Mouse (Mus musculus) forebrain, embryonic 16.5 days (tissue): ENCODE results near the gene Tmem59. TPM values are rescaled to one million over a fixed set of nuclear protein-coding genes. Genes with fewer than 3 reads are reported as not detected.
A peak's percentile ranks its signal among the peaks of the same experiment; 100 is the strongest.

Source experiments
- ATAC-seq: fragments of 200-750 bp; cut with Nextera tagmentation; 2 replicates; pipeline ENCODE4 v1.8.0; 2017; ENCODE audit warnings: mild to moderate bottlenecking, moderate library complexity
- H3K27ac ChIP-seq: fragments of 300-500 bp; sonication (generic); 2 replicates; pipeline ENCODE4 v1.5.1; 2014; ENCODE audit warnings: low read length, control low read depth
- H3K27me3 ChIP-seq: fragments of 300-500 bp; sonication (generic); replicated peaks from 2 replicates; pipeline ENCODE4 v1.6.1; 2014; ENCODE audit warnings: low read length; ENCODE audit not compliant: control insufficient read depth, insufficient read depth
- H3K36me3 ChIP-seq: fragments of 300-500 bp; sonication (generic); 2 replicates; pipeline ENCODE4 v1.6.1; 2014; ENCODE audit not compliant: control insufficient read depth, insufficient read depth
- H3K4me1 ChIP-seq: fragments of 300-500 bp; sonication (generic); replicated peaks from 2 replicates; pipeline ENCODE4 v1.6.1; 2014; ENCODE audit warnings: low read length; ENCODE audit not compliant: control insufficient read depth, insufficient read depth
- H3K4me2 ChIP-seq: fragments of 300-500 bp; sonication (generic); 2 replicates; pipeline ENCODE4 v1.6.1; 2014; ENCODE audit warnings: mild to moderate bottlenecking, low read length, control low read depth
- H3K4me3 ChIP-seq: fragments of 300-500 bp; sonication (generic); replicated peaks from 2 replicates; pipeline ENCODE4 v1.5.1; 2014; ENCODE audit warnings: mild to moderate bottlenecking, low read length, control low read depth
- H3K9ac ChIP-seq: fragments of 300-500 bp; sonication (generic); replicated peaks from 2 replicates; pipeline ENCODE4 v1.6.1; 2014; ENCODE audit warnings: low read depth, low read length, control low read depth
- H3K9me3 ChIP-seq: fragments of 300-500 bp; sonication (generic); 2 replicates; pipeline ENCODE4 v1.6.1; 2016; ENCODE audit warnings: low read length; ENCODE audit not compliant: control insufficient read depth
- WGBS: fragments of 180-500 bp; shearing (Covaris S2); extraction: QIAGEN DNeasy Blood & Tissue Kit; methylation state at CpG from one replicate; pipeline ENCODE4 v1.1.7; 2014; 5-methylcytosine and 5-hydroxymethylcytosine counted together
- polyA plus RNA-seq: library from polyadenylated mRNA; unstranded; fragments of >200 nt; fragmentation: Nextera tagmentation; extraction: Ambion mirVana; gene quantifications from 2 replicates; pipeline ENCODE4 v1.2.1, GENCODE M21; 2015

The Tmem59 gene
- polyA plus RNA-seq, 1 experiment from 2014 or later: 375 TPM

GRCm38 (mm10) chr4:107213279-107214011, 35.2 kb downstream of the Tmem59 start:
- 76% methylated on average over 12 of the region's 12 CpGs for WGBS
- Histone ChIP-seq H3K27ac (no peak overlapping the region), H3K27me3 (no peaks in the 10 kb centered on the region), H3K9ac (no peak overlapping the region), H3K36me3 (no peaks in the 10 kb centered on the region), H3K9me3 (no peaks in the 10 kb centered on the region), H3K4me1 (no peaks in the 10 kb centered on the region), H3K4me3 (no peak overlapping the region), H3K4me2 (no peak overlapping the region)
- ATAC-seq: no peak

GRCm38 (mm10) chr4:107217574-107217973, 39.4 kb downstream of the Tmem59 start:
- H3K27ac ChIP-seq: no peak overlapping the region
- no peak for ATAC-seq
- no peak overlapping the region for H3K9ac ChIP-seq
- H3K27me3 ChIP-seq: no peaks in the 10 kb centered on the region
- 88% methylated on average over 9 of the region's 9 CpGs for WGBS
- no peak overlapping the region for H3K4me2 ChIP-seq
- H3K4me3 ChIP-seq: no peak overlapping the region
- no peaks in the 10 kb centered on the region for H3K36me3 ChIP-seq
- H3K4me1 ChIP-seq: no peaks in the 10 kb centered on the region
- no peaks in the 10 kb centered on the region for H3K9me3 ChIP-seq

DNA sequence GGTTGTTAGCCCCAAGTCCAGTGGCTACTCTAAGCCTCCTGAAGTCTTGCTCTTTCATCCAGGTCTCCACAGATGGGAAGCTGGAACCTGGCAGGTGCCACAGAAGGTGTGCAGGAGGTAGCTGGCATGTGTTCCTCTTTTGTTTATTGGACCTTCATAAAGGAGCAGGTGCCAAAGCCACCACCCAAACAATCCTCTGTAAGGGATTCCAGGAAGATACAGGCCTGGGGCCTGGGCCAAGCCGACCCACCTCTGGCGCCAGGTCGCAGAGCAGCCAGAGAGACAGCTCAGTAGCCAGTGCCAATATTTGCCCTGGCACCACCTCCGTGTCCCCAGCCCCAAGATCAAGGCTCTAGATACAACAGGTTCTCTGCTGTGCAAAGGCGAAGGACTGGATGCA, 43.3 kb downstream of the Tmem59 start:
- ATAC-seq: no peak
- Histone ChIP-seq H3K9me3 (no peaks in the 10 kb centered on the region), H3K27ac (no peak overlapping the region), H3K9ac (no peak overlapping the region), H3K4me1 (no peaks in the 10 kb centered on the region), H3K36me3 (no peaks in the 10 kb centered on the region), H3K27me3 (no peaks in the 10 kb centered on the region), H3K4me2 (no peak overlapping the region), H3K4me3 (no peak overlapping the region)
- 88% methylated on average over 5 of the region's 5 CpGs for WGBS

- H3K27ac ChIP-seq: no peak overlapping the region
- H3K4me2 ChIP-seq: no peak overlapping the region
- H3K4me1 ChIP-seq: no peaks in the 10 kb centered on the region
- ATAC-seq: peak; percentile 36; the same call in 1 of the 2 replicates
- no peaks in the 10 kb centered on the region for H3K9me3 ChIP-seq
- H3K4me3 ChIP-seq: no peak overlapping the region
- 79% methylated on average over 11 of the region's 11 CpGs for WGBS
- H3K9ac ChIP-seq: no peak overlapping the region
- H3K27me3 ChIP-seq: no peaks in the 10 kb centered on the region
- no peaks in the 10 kb centered on the region for H3K36me3 ChIP-seq
These were observed 45.3 kb downstream of the Tmem59 start for GRCm38 (mm10) chr4:107223225-107224204.

- Histone ChIP-seq H3K4me3 (no peak overlapping the region), H3K27me3 (no peaks in the 10 kb centered on the region), H3K9me3 (no peaks in the 10 kb centered on the region), H3K4me1 (no peaks in the 10 kb centered on the region), H3K4me2 (no peak overlapping the region), H3K9ac (no peak overlapping the region), H3K27ac (no peak overlapping the region), H3K36me3 (no peaks in the 10 kb centered on the region)
- ATAC-seq: no peak
- WGBS: 94% methylated on average over 2 of the region's 2 CpGs
These were observed 48.1 kb downstream of the Tmem59 start for GRCm38 (mm10) chr4:107226313-107226712.

DNA sequence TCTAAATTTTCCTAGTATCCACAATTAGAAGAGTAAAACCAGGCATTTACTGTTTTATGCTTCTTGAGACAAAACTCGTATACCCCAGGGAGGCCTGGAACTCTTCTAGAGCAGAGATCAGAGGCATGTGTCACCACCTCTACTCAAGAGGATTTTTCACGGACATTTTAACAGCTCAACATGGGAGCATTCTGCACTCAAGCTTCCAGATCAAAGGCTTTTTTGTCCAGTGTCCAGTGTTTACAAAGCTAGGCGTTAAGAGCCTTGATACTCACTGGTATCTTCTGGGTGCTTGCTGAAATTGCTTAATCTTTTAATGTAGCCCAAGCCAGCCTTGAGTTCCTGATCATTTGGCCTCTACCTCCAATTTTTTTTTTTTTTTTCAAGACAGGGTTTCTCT, 54.0 kb downstream of the Tmem59 start:
- no peak overlapping the region for H3K9ac ChIP-seq
- 66% methylated on average over 3 of the region's 3 CpGs for WGBS
- H3K4me2 ChIP-seq: no peak overlapping the region
- ATAC-seq: no peak
- H3K4me1 ChIP-seq: no peaks in the 10 kb centered on the region
- H3K36me3 ChIP-seq: peaks cover 18% of the 10 kb centered on the region
- H3K9me3 ChIP-seq: no peaks in the 10 kb centered on the region
- no peak overlapping the region for H3K4me3 ChIP-seq
- no peaks in the 10 kb centered on the region for H3K27me3 ChIP-seq
- H3K27ac ChIP-seq: no peak overlapping the region

DNA sequence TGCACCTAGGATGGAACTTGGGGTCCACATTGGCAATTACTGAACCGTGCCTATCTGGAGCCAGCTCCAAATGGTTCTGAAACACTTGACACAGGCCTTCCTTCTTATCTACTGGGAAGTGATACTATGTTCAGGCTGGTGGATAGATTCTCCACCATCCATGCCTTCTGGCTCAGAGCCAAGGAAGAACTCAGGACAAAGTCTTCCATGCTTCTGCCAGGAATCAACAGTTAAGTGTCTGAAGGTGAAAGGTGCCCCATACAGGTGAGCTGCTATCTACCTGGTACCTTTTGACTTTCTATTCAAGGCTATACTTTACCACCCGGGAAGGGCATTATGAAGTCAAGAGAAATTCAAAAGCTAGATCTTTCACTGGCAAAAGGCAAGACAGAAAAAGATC, 60.1 kb downstream of the Tmem59 start:
- H3K9me3 ChIP-seq: no peaks in the 10 kb centered on the region
- WGBS: 93% methylated on average over 2 of the region's 2 CpGs
- no peak overlapping the region for H3K27ac ChIP-seq
- no peak overlapping the region for H3K9ac ChIP-seq
- no peak overlapping the region for H3K4me3 ChIP-seq
- H3K27me3 ChIP-seq: no peaks in the 10 kb centered on the region
- H3K36me3 ChIP-seq: peaks cover 30% of the 10 kb centered on the region
- no peaks in the 10 kb centered on the region for H3K4me1 ChIP-seq
- no peak for ATAC-seq
- no peak overlapping the region for H3K4me2 ChIP-seq

GRCm38 (mm10) chr4:107240196-107240595, 62.0 kb downstream of the Tmem59 start:
- Histone ChIP-seq H3K4me2 (no peak overlapping the region), H3K27ac (no peak overlapping the region), H3K4me3 (no peak overlapping the region), H3K9me3 (no peaks in the 10 kb centered on the region), H3K9ac (no peak overlapping the region), H3K36me3 (peaks cover 21% of the 10 kb centered on the region), H3K27me3 (no peaks in the 10 kb centered on the region), H3K4me1 (no peaks in the 10 kb centered on the region)
- no peak for ATAC-seq
- WGBS: 96% methylated on average over 6 of the region's 6 CpGs
